Mouse (Mus musculus): ENCODE measurements around the gene Lrrtm1. TPM values are rescaled to one million over a fixed set of nuclear protein-coding genes. Genes with fewer than 3 reads are reported as not detected.

The Lrrtm1 gene
- 0.94 and 1.4 TPM in 2 replicates for polyA plus RNA-seq (2015; fragmentation: Nextera tagmentation; extraction: Ambion mirVana)

DNA sequence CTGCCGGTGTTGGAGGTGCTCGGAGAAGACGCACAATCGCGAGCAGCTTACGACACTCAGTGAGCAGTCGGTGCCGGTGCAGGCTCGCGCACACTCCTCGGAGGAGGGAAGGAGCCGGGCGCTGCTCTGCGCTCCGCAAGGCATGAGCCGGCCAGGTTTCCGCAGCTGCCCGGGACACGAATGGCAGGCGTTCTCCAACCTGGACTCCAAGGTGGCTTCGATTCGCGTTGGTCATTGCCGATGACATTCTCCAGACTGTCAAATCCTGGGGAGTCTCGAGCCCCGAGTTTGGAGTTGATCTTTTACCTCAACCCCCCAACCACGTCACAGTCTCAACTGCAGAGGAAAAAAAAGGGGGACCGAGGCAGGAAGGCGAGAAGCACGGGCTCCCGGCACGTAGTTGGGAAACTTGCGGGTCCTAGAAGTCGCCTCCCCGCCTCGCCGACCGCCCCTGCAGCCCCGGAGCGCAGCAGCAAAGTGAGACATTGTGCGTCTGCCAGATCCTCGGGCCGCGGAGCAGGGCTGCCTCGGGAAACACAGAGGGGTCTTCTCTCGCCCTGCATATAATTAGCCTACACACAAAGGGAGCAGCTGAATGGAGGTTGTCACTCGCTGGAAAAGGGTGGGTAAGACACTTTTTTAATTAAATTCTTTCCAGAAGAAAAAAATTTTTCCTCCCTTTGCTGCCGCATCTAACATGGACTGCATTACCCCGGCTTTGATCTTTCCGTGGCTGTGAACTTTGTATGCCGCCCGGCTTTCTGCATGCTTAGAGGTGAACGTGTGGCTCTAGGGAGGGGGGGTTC lies at the start of gene Lrrtm1:
Lrrtm1 (plus strand) TSS at position 89 of the 806 bp plus-strand sequence.
- peak within 1 kb of the TSS; percentile 89 for H3K4me2 ChIP-seq
- peak within 1 kb of the TSS; percentile 31; the same call in 1 of the 2 replicates for H3K9ac ChIP-seq
- no peaks in the 10 kb centered on the region for H3K9me3 ChIP-seq (replicated peaks)
- H3K4me1 ChIP-seq (replicated peaks): peaks cover 21% of the 10 kb centered on the region
- WGBS: under 1% methylated on average over 53 of the region's 53 CpGs
- no peak within 1 kb of the TSS for H3K27ac ChIP-seq
- peaks cover 65% of the 10 kb centered on the region for H3K27me3 ChIP-seq
- no peak for ATAC-seq (replicated peaks; ENCODE audit: insufficient number of reproducible peaks, insufficient read depth, low FRiP score, low read depth)
- H3K4me3 ChIP-seq: peak within 1 kb of the TSS; percentile 51
- H3K36me3 ChIP-seq: no peaks in the 10 kb centered on the region

DNA sequence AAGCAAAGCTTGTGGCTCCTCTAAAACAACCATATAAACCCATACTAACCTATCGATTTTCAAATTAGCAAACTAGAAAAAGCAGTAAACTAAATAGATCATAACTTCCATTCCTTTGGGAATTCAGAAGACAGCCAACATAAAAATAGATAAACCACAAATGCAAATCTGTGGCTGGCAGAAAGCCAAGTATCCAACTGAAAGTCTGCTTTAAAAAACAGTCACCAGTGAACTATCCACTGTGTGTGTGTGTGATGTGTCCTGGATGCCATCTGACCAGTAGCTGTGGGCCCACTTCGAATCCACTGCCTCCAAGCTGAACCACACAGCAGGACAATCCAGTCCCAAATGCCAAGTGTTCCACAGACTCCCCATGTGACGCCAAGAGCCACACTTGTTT lies 45.8 kb upstream of the Lrrtm1 start:
- ATAC-seq (replicated peaks; ENCODE audit: insufficient number of reproducible peaks, insufficient read depth, low FRiP score, low read depth): no peak
- H3K4me2 ChIP-seq: no peak overlapping the region
- WGBS: 75% methylated on average over 3 of the region's 3 CpGs

GRCm38 (mm10) chr6:77199375-77199774 lies 43.1 kb upstream of the Lrrtm1 start:
- H3K36me3 ChIP-seq: no peaks in the 10 kb centered on the region
- H3K9ac ChIP-seq: no peak overlapping the region
- H3K9me3 ChIP-seq (replicated peaks): no peaks in the 10 kb centered on the region
- no peaks in the 10 kb centered on the region for H3K27me3 ChIP-seq
- ATAC-seq (replicated peaks; ENCODE audit: insufficient number of reproducible peaks, insufficient read depth, low FRiP score, low read depth): no peak
- H3K4me1 ChIP-seq (replicated peaks): no peaks in the 10 kb centered on the region
- no peak overlapping the region for H3K4me3 ChIP-seq
- no peak overlapping the region for H3K4me2 ChIP-seq
- WGBS: 83% methylated on average over 2 of the region's 2 CpGs
- no peak overlapping the region for H3K27ac ChIP-seq

More for the DNA sequence above, 45.8 kb upstream of the Lrrtm1 start:
- Histone ChIP-seq H3K9me3 (replicated peaks) (no peaks in the 10 kb centered on the region), H3K27ac (no peak overlapping the region), H3K27me3 (no peaks in the 10 kb centered on the region), H3K9ac (no peak overlapping the region), H3K4me1 (replicated peaks) (no peaks in the 10 kb centered on the region), H3K4me3 (no peak overlapping the region), H3K36me3 (no peaks in the 10 kb centered on the region)

DNA sequence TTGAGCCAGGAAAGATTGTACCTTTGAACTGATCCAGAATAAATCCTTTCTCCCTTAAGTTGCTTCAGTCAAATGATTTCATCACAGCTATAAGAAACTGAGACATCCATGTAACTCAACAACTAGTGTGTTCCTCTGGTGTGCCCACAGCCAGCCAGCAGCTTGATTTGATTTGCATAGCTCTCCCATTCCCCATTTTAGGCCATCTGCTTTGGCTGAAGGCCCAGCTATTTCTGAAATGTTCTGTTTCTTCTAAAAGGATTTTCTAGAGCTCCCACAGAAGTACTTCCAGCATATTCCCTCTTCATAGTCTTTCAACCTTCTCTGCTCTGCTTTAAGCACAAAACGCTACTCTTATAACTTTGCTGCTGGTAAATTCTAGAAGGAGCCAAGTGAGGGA lies 33.3 kb upstream of the Lrrtm1 start:
- Histone ChIP-seq H3K4me2 (no peak overlapping the region), H3K9ac (no peak overlapping the region), H3K36me3 (no peaks in the 10 kb centered on the region), H3K27me3 (no peaks in the 10 kb centered on the region), H3K4me3 (no peak overlapping the region), H3K9me3 (replicated peaks) (no peaks in the 10 kb centered on the region), H3K4me1 (replicated peaks) (no peaks in the 10 kb centered on the region), H3K27ac (no peak overlapping the region)
- WGBS: 71% methylated on average over 1 of the region's 1 CpGs
- no peak for ATAC-seq (replicated peaks; ENCODE audit: insufficient number of reproducible peaks, insufficient read depth, low FRiP score, low read depth)

GRCm38 (mm10) chr6:77209929-77210328 lies 32.6 kb upstream of the Lrrtm1 start:
- Histone ChIP-seq H3K36me3 (no peaks in the 10 kb centered on the region), H3K4me1 (replicated peaks) (no peaks in the 10 kb centered on the region), H3K4me3 (no peak overlapping the region), H3K9me3 (replicated peaks) (no peaks in the 10 kb centered on the region), H3K4me2 (no peak overlapping the region), H3K9ac (no peak overlapping the region), H3K27ac (no peak overlapping the region), H3K27me3 (no peaks in the 10 kb centered on the region)
- ATAC-seq (replicated peaks; ENCODE audit: insufficient number of reproducible peaks, insufficient read depth, low FRiP score, low read depth): no peak
- 68% methylated on average over 3 of the region's 3 CpGs for WGBS

DNA sequence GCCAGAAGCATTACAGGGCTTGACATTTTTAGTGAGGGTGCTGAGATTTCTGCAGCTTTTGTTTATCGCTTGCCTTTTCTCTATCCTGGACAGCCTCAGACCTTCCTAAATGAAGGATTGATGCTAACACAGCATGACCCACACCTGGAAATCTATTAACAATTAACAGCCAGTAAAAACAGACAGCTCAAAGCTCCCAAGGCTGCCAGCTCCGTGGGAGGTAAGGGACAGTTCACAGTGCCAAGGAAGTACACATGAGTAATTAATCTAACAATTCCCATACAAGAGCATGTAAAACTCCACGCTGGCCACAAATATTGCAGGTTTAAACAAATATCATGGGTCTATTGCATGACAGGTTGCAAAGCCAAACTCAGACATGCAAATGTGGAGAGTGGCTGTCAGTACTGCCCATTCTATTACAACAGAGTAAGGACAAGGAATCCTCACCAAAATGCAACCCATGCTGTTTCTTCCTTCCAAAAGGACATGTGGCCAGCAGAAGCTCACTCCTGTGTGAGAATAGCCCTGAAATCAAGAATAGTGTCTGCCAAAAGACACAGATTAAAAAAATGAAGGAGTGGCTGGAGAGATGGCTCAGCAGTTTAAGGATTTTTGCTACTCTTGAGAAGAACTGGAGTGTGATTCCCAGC lies 28.6 kb upstream of the Lrrtm1 start:
- no peak for ATAC-seq (replicated peaks; ENCODE audit: insufficient number of reproducible peaks, insufficient read depth, low FRiP score, low read depth)
- 35% methylated on average over 3 of the region's 3 CpGs for WGBS
- no peaks in the 10 kb centered on the region for H3K36me3 ChIP-seq
- H3K4me1 ChIP-seq (replicated peaks): no peaks in the 10 kb centered on the region
- H3K4me3 ChIP-seq: no peak overlapping the region
- no peak overlapping the region for H3K4me2 ChIP-seq
- H3K9ac ChIP-seq: no peak overlapping the region
- H3K27ac ChIP-seq: no peak overlapping the region
- no peaks in the 10 kb centered on the region for H3K9me3 ChIP-seq (replicated peaks)
- H3K27me3 ChIP-seq: no peaks in the 10 kb centered on the region

DNA sequence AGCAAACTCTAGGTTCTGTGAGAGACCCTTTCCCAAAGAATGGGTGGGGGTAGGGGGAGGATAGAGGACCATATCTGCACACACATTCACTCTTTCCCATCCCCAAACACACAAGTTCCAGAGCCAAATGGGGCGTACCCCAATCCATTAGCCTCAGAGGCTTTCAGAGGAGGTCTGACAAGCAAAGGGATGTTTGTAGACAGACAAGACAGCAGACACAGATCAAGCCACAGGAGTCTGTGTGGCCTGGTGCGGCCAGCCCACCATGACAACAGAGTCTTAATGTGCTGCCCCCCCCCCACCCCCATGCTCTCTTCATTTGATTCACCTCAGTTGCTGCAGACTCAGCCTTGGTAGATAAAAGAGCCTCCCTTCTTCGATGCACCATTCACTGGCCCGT lies 27.2 kb upstream of the Lrrtm1 start:
- 75% methylated on average over 4 of the region's 4 CpGs for WGBS
- Histone ChIP-seq H3K4me3 (no peak overlapping the region), H3K9me3 (replicated peaks) (no peaks in the 10 kb centered on the region), H3K36me3 (no peaks in the 10 kb centered on the region), H3K4me2 (no peak overlapping the region), H3K9ac (no peak overlapping the region), H3K4me1 (replicated peaks) (no peaks in the 10 kb centered on the region), H3K27me3 (no peaks in the 10 kb centered on the region), H3K27ac (no peak overlapping the region)
- no peak for ATAC-seq (replicated peaks; ENCODE audit: insufficient number of reproducible peaks, insufficient read depth, low FRiP score, low read depth)

DNA sequence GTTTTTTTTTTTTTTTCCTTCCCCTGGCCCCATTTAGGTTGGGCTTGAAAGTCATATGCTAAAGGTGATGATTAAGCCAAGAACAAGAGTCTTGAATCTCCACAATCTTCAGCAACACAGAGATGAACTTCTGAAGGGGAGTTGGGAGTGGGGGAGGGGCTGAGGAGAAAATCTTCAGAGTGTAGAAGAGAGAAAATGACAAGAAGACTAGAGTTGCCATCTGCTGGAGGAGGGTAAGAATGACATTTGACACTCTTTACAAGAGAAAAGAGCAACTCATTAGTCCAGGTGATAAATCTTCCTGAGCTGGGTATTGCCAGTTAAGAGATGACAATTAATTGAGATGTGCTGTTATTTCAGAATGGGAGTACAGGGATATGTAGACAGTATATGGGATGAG lies 23.6 kb upstream of the Lrrtm1 start:
- ATAC-seq (replicated peaks; ENCODE audit: insufficient number of reproducible peaks, insufficient read depth, low FRiP score, low read depth): no peak
- no peak overlapping the region for H3K4me2 ChIP-seq
- H3K36me3 ChIP-seq: no peaks in the 10 kb centered on the region
- H3K4me3 ChIP-seq: no peak overlapping the region
- H3K9ac ChIP-seq: no peak overlapping the region
- no peaks in the 10 kb centered on the region for H3K27me3 ChIP-seq
- H3K9me3 ChIP-seq (replicated peaks): no peaks in the 10 kb centered on the region
- H3K27ac ChIP-seq: no peak overlapping the region
- no peaks in the 10 kb centered on the region; the same call in 1 of the 2 replicates for H3K4me1 ChIP-seq (replicated peaks)

GRCm38 (mm10) chr6:77220776-77221175 lies 21.7 kb upstream of the Lrrtm1 start:
- Histone ChIP-seq H3K4me1 (replicated peaks) (no peaks in the 10 kb centered on the region; the same call in 1 of the 2 replicates), H3K9me3 (replicated peaks) (no peaks in the 10 kb centered on the region), H3K4me3 (no peak overlapping the region), H3K36me3 (no peaks in the 10 kb centered on the region), H3K4me2 (no peak overlapping the region), H3K9ac (no peak overlapping the region), H3K27me3 (no peaks in the 10 kb centered on the region), H3K27ac (no peak overlapping the region)
- 75% methylated on average over 4 of the region's 4 CpGs for WGBS
- no peak for ATAC-seq (replicated peaks; ENCODE audit: insufficient number of reproducible peaks, insufficient read depth, low FRiP score, low read depth)

GRCm38 (mm10) chr6:77222849-77223638 lies 19.4 kb upstream of the Lrrtm1 start:
- no peak overlapping the region for H3K4me2 ChIP-seq
- 65% methylated on average over 16 of the region's 16 CpGs for WGBS
- no peaks in the 10 kb centered on the region for H3K27me3 ChIP-seq
- H3K9ac ChIP-seq: no peak overlapping the region
- no peak for ATAC-seq (replicated peaks; ENCODE audit: insufficient number of reproducible peaks, insufficient read depth, low FRiP score, low read depth)
- no peaks in the 10 kb centered on the region for H3K36me3 ChIP-seq
- no peaks in the 10 kb centered on the region for H3K9me3 ChIP-seq (replicated peaks)
- H3K4me3 ChIP-seq: no peak overlapping the region
- no peak overlapping the region for H3K27ac ChIP-seq
- no peaks in the 10 kb centered on the region; the same call in 1 of the 2 replicates for H3K4me1 ChIP-seq (replicated peaks)

- WGBS: 28% methylated on average over 1 of the region's 1 CpGs
- Histone ChIP-seq H3K27ac (no peak overlapping the region), H3K4me3 (no peak overlapping the region), H3K9me3 (replicated peaks) (no peaks in the 10 kb centered on the region), H3K4me2 (no peak overlapping the region), H3K36me3 (no peaks in the 10 kb centered on the region), H3K27me3 (peaks cover 45% of the 10 kb centered on the region), H3K9ac (no peak overlapping the region), H3K4me1 (replicated peaks) (peaks cover 21% of the 10 kb centered on the region)
- ATAC-seq (replicated peaks; ENCODE audit: insufficient number of reproducible peaks, insufficient read depth, low FRiP score, low read depth): no peak
These were observed 2.1 kb upstream of the Lrrtm1 start for GRCm38 (mm10) chr6:77240426-77240825.

Measured in heart, embryonic 15.5 days (tissue).